In genomic region chr10:79636287-79636686, GRCm38 (mm10) we compare ENCODE assay signal across 13 mouse cellular contexts. TPM values are rescaled to one million over a fixed set of nuclear protein-coding genes. Genes with fewer than 3 reads are reported as not detected.
DNase-seq lines count a peak whose midpoint lies in the region; ATAC-seq and TF ChIP-seq lines count a peak whose summit lies in the region.
"Had no signal": no experiment of that assay in that cellular context is flagged by ENCODE, and none has a peak within 500 bp of the region (broad histone marks: within the 10 kb centered on the region; RNA-seq: fewer than 3 reads in every experiment).

No protein-coding gene starts in this region.

- H3K4me2 ChIP-seq in neural tube, embryonic 15.5 days = peak overlapping the region; percentile 79
- no peak overlapping the region for H3K4me2 ChIP-seq in liver, embryonic 12.5 days

- 86% methylated on average over 8 of the region's 8 CpGs for WGBS in forebrain, embryonic 10.5 days
- WGBS in limb, embryonic 10.5 days = 82% methylated on average over 8 of the region's 8 CpGs
- 74% methylated on average over 8 of the region's 8 CpGs for whole genome bisulfite sequencing in neural tube, embryonic 15.5 days
- WGBS in liver, embryonic 12.5 days (ENCODE audit: insufficient replicate concordance) = 70% methylated on average over 8 of the region's 8 CpGs

- DNase-seq in left cerebral cortex, adult 2 months (ENCODE audit: extremely low spot score in 1 of 2, low spot score in 2 of 2) = no peak
- DNase-seq in left cerebral cortex, adult 9 months (ENCODE audit: low spot score in 2 of 2) = no peak
- DNase-seq in forebrain, embryonic 10.5 days (ENCODE audit: extremely low spot score, low spot score) = no peak
- DNase-seq in limb, embryonic 10.5 days (ENCODE audit: low spot score) = no peak
- no peak for DNase-seq in ovary, adult 18-20 months (ENCODE audit: low spot score)
- DNase-seq in ovary, postnatal 10 days (ENCODE audit: low spot score) = no peak
- DNase-seq: kidney, adult 2 months; thymus, adult 2 months had no signal

- no peaks in the 10 kb centered on the region for H3K36me3 ChIP-seq in forebrain, embryonic 10.5 days (replicated peaks)
- no peaks in the 10 kb centered on the region for H3K36me3 ChIP-seq in limb, embryonic 10.5 days
- H3K36me3 ChIP-seq in neural tube, embryonic 15.5 days = no peaks in the 10 kb centered on the region
- no peaks in the 10 kb centered on the region for H3K36me3 ChIP-seq in liver, embryonic 12.5 days

- TF ChIP-seq CTCF in left cerebral cortex, adult 2 months (IDR thresholded peaks at IDR 0.05) = no peak

- no peaks in the 10 kb centered on the region for H3K9me3 ChIP-seq in forebrain, embryonic 10.5 days
- no peaks in the 10 kb centered on the region for H3K9me3 ChIP-seq in limb, embryonic 10.5 days (replicated peaks)
- no peaks in the 10 kb centered on the region for H3K9me3 ChIP-seq in neural tube, embryonic 15.5 days (replicated peaks)
- no peaks in the 10 kb centered on the region for H3K9me3 ChIP-seq in liver, embryonic 12.5 days (replicated peaks)

- H3K27me3 ChIP-seq in forebrain, embryonic 10.5 days (ENCODE audit: poor library complexity, severe bottlenecking) = peaks cover 47% of the 10 kb centered on the region
- peaks cover 43% of the 10 kb centered on the region for H3K27me3 ChIP-seq in limb, embryonic 10.5 days (ENCODE audit: low read depth, poor library complexity, severe bottlenecking)
- H3K27me3 ChIP-seq in neural tube, embryonic 15.5 days (replicated peaks) = peaks cover 7% of the 10 kb centered on the region; the same call in 1 of the 2 replicates
- H3K27me3 ChIP-seq in liver, embryonic 12.5 days (replicated peaks) = peaks cover 64% of the 10 kb centered on the region

- H3K4me1 ChIP-seq in forebrain, embryonic 10.5 days = peaks cover 42% of the 10 kb centered on the region
- peaks cover 35% of the 10 kb centered on the region for H3K4me1 ChIP-seq in limb, embryonic 10.5 days
- H3K4me1 ChIP-seq in neural tube, embryonic 15.5 days = peaks cover 35% of the 10 kb centered on the region
- H3K4me1 ChIP-seq in liver, embryonic 12.5 days = no peaks in the 10 kb centered on the region

- H3K4me3 ChIP-seq in left cerebral cortex, adult 2 months = peak overlapping the region; percentile 85
- peak overlapping the region; percentile 89 for H3K4me3 ChIP-seq in forebrain, embryonic 10.5 days
- peak overlapping the region; percentile 6; the same call in 1 of the 2 replicates for H3K4me3 ChIP-seq in limb, embryonic 10.5 days
- H3K4me3 ChIP-seq in neural tube, embryonic 15.5 days (replicated peaks) = peak overlapping the region; percentile 80
- H3K4me3 ChIP-seq in liver, embryonic 12.5 days = no peak overlapping the region
- H3K4me3 ChIP-seq: megakaryocyte, embryonic 14.5 days had no signal

- peak; percentile 16; the same call in 1 of the 2 replicates for ATAC-seq in neural tube, embryonic 15.5 days (ENCODE audit: low FRiP score)
- ATAC-seq in liver, embryonic 12.5 days = no peak

- peak overlapping the region; percentile 97; the same call in 1 of the 2 replicates for H3K27ac ChIP-seq in left cerebral cortex, adult 2 months
- H3K27ac ChIP-seq in forebrain, embryonic 10.5 days = 0 out of 2 replicates have a peak overlapping the region, but pooled peaks have one; percentile 90
- H3K27ac ChIP-seq in limb, embryonic 10.5 days = no peak overlapping the region
- peak overlapping the region; percentile 95 for H3K27ac ChIP-seq in neural tube, embryonic 15.5 days (replicated peaks)
- no peak overlapping the region for H3K27ac ChIP-seq in liver, embryonic 12.5 days

- peak overlapping the region; percentile 95 for H3K9ac ChIP-seq in neural tube, embryonic 15.5 days (replicated peaks)
- no peak overlapping the region for H3K9ac ChIP-seq in liver, embryonic 12.5 days

- intact Hi-C loops in left cerebral cortex, adult 2 months (cut with DNase I) = no loop called here

RNA-seq across cellular contexts. Expression of gene Shc2, which starts 1.4 kb away (rescaled TPM):
- total RNA-seq in left cerebral cortex, adult 2 months (2021) = 10 to 100 TPM; 47.8 to 48.1 TPM
- polyA plus RNA-seq in forebrain, embryonic 10.5 days (2016; fragmentation: Nextera tagmentation; extraction: Ambion mirVana) = 9.5 and 12.4 TPM in 2 replicates
- polyA plus RNA-seq in limb, embryonic 10.5 days (2016; fragmentation: Nextera tagmentation; extraction: Ambion mirVana) = 7.8 and 8.6 TPM in 2 replicates
- polyA plus RNA-seq in neural tube, embryonic 15.5 days (2015; fragmentation: Nextera tagmentation; extraction: Ambion mirVana) = 24.7 and 28.9 TPM in 2 replicates
- 1.2 TPM in 2 replicates for polyA plus RNA-seq in liver, embryonic 12.5 days (2016; fragmentation: Nextera tagmentation; extraction: Ambion mirVana)

RNA-seq across cellular contexts. Expression of gene Odf3l2, which starts 9.3 kb away (rescaled TPM):
- total RNA-seq in left cerebral cortex, adult 2 months (2021) = under 1 TPM in 1 of 2 experiments, not detected in 1; 0.27 TPM
- polyA plus RNA-seq in forebrain, embryonic 10.5 days (2016; fragmentation: Nextera tagmentation; extraction: Ambion mirVana) = not detected in 2 replicates
- polyA plus RNA-seq in limb, embryonic 10.5 days (2016; fragmentation: Nextera tagmentation; extraction: Ambion mirVana) = not detected in 2 replicates
- polyA plus RNA-seq in neural tube, embryonic 15.5 days (2015; fragmentation: Nextera tagmentation; extraction: Ambion mirVana) = 0.14 and 0.17 TPM in 2 replicates
- polyA plus RNA-seq in liver, embryonic 12.5 days (2016; fragmentation: Nextera tagmentation; extraction: Ambion mirVana) = not detected in 2 replicates
- polyA plus RNA-seq: gonadal fat pad, adult 2 months had no signal

RNA-seq across cellular contexts. Expression of gene C2cd4c, which starts 22.5 kb away (rescaled TPM):
- total RNA-seq in left cerebral cortex, adult 2 months (2021) = 10 to 100 TPM; 16.8 to 17.1 TPM
- not detected in 2 replicates for polyA plus RNA-seq in forebrain, embryonic 10.5 days (2016; fragmentation: Nextera tagmentation; extraction: Ambion mirVana)
- not detected in 2 replicates for polyA plus RNA-seq in limb, embryonic 10.5 days (2016; fragmentation: Nextera tagmentation; extraction: Ambion mirVana)
- polyA plus RNA-seq in neural tube, embryonic 15.5 days (2015; fragmentation: Nextera tagmentation; extraction: Ambion mirVana) = 0.40 and 0.55 TPM in 2 replicates
- polyA plus RNA-seq in liver, embryonic 12.5 days (2016; fragmentation: Nextera tagmentation; extraction: Ambion mirVana) = not detected in 2 replicates

RNA-seq across cellular contexts. Expression of gene Madcam1, which starts 28.1 kb away (rescaled TPM):
- total RNA-seq in left cerebral cortex, adult 2 months (2021) = not detected
- polyA plus RNA-seq in forebrain, embryonic 10.5 days (2016; fragmentation: Nextera tagmentation; extraction: Ambion mirVana) = 0.90 and 1.5 TPM in 2 replicates
- polyA plus RNA-seq in limb, embryonic 10.5 days (2016; fragmentation: Nextera tagmentation; extraction: Ambion mirVana) = 3.7 and 6.4 TPM in 2 replicates
- 1.0 and 4.1 TPM in 2 replicates for polyA plus RNA-seq in neural tube, embryonic 15.5 days (2015; fragmentation: Nextera tagmentation; extraction: Ambion mirVana)
- polyA plus RNA-seq in liver, embryonic 12.5 days (2016; fragmentation: Nextera tagmentation; extraction: Ambion mirVana) = 0.32 and 0.54 TPM in 2 replicates
- total RNA-seq: left cerebral cortex, postnatal 36 days had no signal

RNA-seq across cellular contexts. Expression of gene Tpgs1, which starts 32.9 kb away (rescaled TPM):
- total RNA-seq in left cerebral cortex, adult 2 months (2021) = 10 to 100 TPM; 79.3 to 80.6 TPM
- polyA plus RNA-seq in forebrain, embryonic 10.5 days (2016; fragmentation: Nextera tagmentation; extraction: Ambion mirVana) = 59.7 and 63.8 TPM in 2 replicates
- 68.0 and 73.0 TPM in 2 replicates for polyA plus RNA-seq in limb, embryonic 10.5 days (2016; fragmentation: Nextera tagmentation; extraction: Ambion mirVana)
- polyA plus RNA-seq in neural tube, embryonic 15.5 days (2015; fragmentation: Nextera tagmentation; extraction: Ambion mirVana) = 109 and 115 TPM in 2 replicates
- 30.4 and 34.2 TPM in 2 replicates for polyA plus RNA-seq in liver, embryonic 12.5 days (2016; fragmentation: Nextera tagmentation; extraction: Ambion mirVana)

Comparison
In these comparisons a context has a peak if more than half of its experiments do, and no peak if none do; other contexts are left out.
1. H3K27ac ChIP-seq: peak in left cerebral cortex, adult 2 months (single experiment), forebrain, embryonic 10.5 days (single experiment) and neural tube, embryonic 15.5 days (single experiment); none in limb, embryonic 10.5 days (single experiment) and liver, embryonic 12.5 days (single experiment).